Mouse (Mus musculus): ENCODE data around the gene Thbs3. TPM values are rescaled to one million over a fixed set of nuclear protein-coding genes. Genes with fewer than 3 reads are reported as not detected.
"Not testable (repeated sequence)": the region's sequence is repeated elsewhere in the genome, so short reads cannot be mapped to it uniquely, and the experiment has no call there.

Gene Thbs3
- total RNA-seq, 4 experiments from 2014 or later: 27.4 to 40.7 (median 35.3) TPM

- peak; percentile 79 to 83 for DNase-seq (ENCODE audit: low spot score in 2 of 2)
Measured at GRCm38 (mm10) chr3:89195979-89196877, 18.8 kb upstream of the Thbs3 start.

- DNase-seq (ENCODE audit: low spot score in 2 of 2): no peak
Measured at GRCm38 (mm10) chr3:89199839-89200238, 15.1 kb upstream of the Thbs3 start.

GRCm38 (mm10) chr3:89202253-89203141 lies 12.5 kb upstream of the Thbs3 start, which contains the start of gene Gba:
Gene Gba, plus strand, starts transcription at chr3:89202928.
- DNase-seq (ENCODE audit: low spot score in 2 of 2): peak; percentile 81 to 88

- no peak for DNase-seq (ENCODE audit: low spot score in 2 of 2)
Measured at GRCm38 (mm10) chr3:89203142-89203514, 11.9 kb upstream of the Thbs3 start.

GRCm38 (mm10) chr3:89206079-89206478 lies 8.9 kb upstream of the Thbs3 start:
- DNase-seq (ENCODE audit: low spot score in 2 of 2): no peak

GRCm38 (mm10) chr3:89206695-89207094 lies 8.3 kb upstream of the Thbs3 start:
- no peak for DNase-seq (ENCODE audit: low spot score in 2 of 2)

GRCm38 (mm10) chr3:89208075-89208657 lies 6.8 kb upstream of the Thbs3 start:
- DNase-seq (ENCODE audit: low spot score in 2 of 2): no peak

GRCm38 (mm10) chr3:89208736-89209135 lies 6.2 kb upstream of the Thbs3 start:
- no peak for DNase-seq (ENCODE audit: low spot score in 2 of 2)

- no peak for DNase-seq (ENCODE audit: low spot score in 2 of 2)
Measured at GRCm38 (mm10) chr3:89209731-89210130, 5.2 kb upstream of the Thbs3 start.

GRCm38 (mm10) chr3:89210162-89210561 lies 4.8 kb upstream of the Thbs3 start:
- DNase-seq (ENCODE audit: low spot score in 2 of 2): no peak

GRCm38 (mm10) chr3:89210731-89211130 lies 4.2 kb upstream of the Thbs3 start:
- DNase-seq (ENCODE audit: low spot score in 2 of 2): no peak

- peak; percentile 87 to 90 for DNase-seq (ENCODE audit: low spot score in 2 of 2)
Measured at GRCm38 (mm10) chr3:89213803-89214530, 1.0 kb upstream of the Thbs3 start.

GRCm38 (mm10) chr3:89215853-89216252 lies 873 bp downstream of the Thbs3 start:
- peak; percentile 74 to 87 for DNase-seq (ENCODE audit: low spot score in 2 of 2)

- not testable (repeated sequence) for DNase-seq (ENCODE audit: low spot score in 2 of 2)
Measured at GRCm38 (mm10) chr3:89216407-89216806, 1.4 kb downstream of the Thbs3 start.

- DNase-seq (ENCODE audit: low spot score in 2 of 2): no peak
Measured at GRCm38 (mm10) chr3:89218271-89218670, 3.3 kb downstream of the Thbs3 start.

GRCm38 (mm10) chr3:89219546-89219945 lies 4.6 kb downstream of the Thbs3 start:
- DNase-seq (ENCODE audit: low spot score in 2 of 2): no peak

- DNase-seq (ENCODE audit: low spot score in 2 of 2): no peak
Measured at GRCm38 (mm10) chr3:89221167-89221566, 6.2 kb downstream of the Thbs3 start.

- DNase-seq (ENCODE audit: low spot score in 2 of 2): no peak
Measured at GRCm38 (mm10) chr3:89224796-89225195, 9.8 kb downstream of the Thbs3 start.

- DNase-seq (ENCODE audit: low spot score in 2 of 2): no peak
Measured at GRCm38 (mm10) chr3:89225321-89225815, 10.4 kb downstream of the Thbs3 start.

GRCm38 (mm10) chr3:89225918-89226317 lies 10.9 kb downstream of the Thbs3 start:
- DNase-seq (ENCODE audit: low spot score in 2 of 2): peak; percentile 61 to 70

GRCm38 (mm10) chr3:89226361-89226760 lies 11.4 kb downstream of the Thbs3 start:
- no peak for DNase-seq (ENCODE audit: low spot score in 2 of 2)

Data from layer of hippocampus, adult 8-10 months (tissue).